In genomic region chr3:130691596-130692170, GRCm38 (mm10) we compare ENCODE assay signal across 8 mouse cellular contexts. TPM values are rescaled to one million over a fixed set of nuclear protein-coding genes. Genes with fewer than 3 reads are reported as not detected.
DNase-seq lines count a peak whose midpoint lies in the region; ATAC-seq and TF ChIP-seq lines count a peak whose summit lies in the region.

No protein-coding gene starts in this region.

- H3K79me2 ChIP-seq in heart, adult 2 months (replicated peaks; ENCODE audit: control insufficient read depth, insufficient read depth, low read length), result no peaks in the 10 kb centered on the region

- H3K36me3 ChIP-seq in heart, adult 2 months (ENCODE audit: control insufficient read depth, insufficient read depth, low read length), result no peaks in the 10 kb centered on the region
- peaks cover 10% of the 10 kb centered on the region for H3K36me3 ChIP-seq in hindbrain, embryonic 15.5 days
- peaks cover 26% of the 10 kb centered on the region for H3K36me3 ChIP-seq in midbrain, embryonic 10.5 days

- H3K27ac ChIP-seq in heart, adult 2 months, result peak overlapping the region; percentile 69
- no peak overlapping the region for H3K27ac ChIP-seq in hindbrain, embryonic 15.5 days (replicated peaks)
- peak overlapping the region; percentile 79 for H3K27ac ChIP-seq in midbrain, embryonic 10.5 days (replicated peaks)

- peak overlapping the region; percentile 14 for H3K9ac ChIP-seq in heart, adult 2 months (ENCODE audit: low read depth, low read length)
- no peak overlapping the region for H3K9ac ChIP-seq in hindbrain, embryonic 15.5 days

- no peak for ATAC-seq in hindbrain, embryonic 15.5 days (ENCODE audit: low FRiP score, low read depth)

- intact Hi-C loops in heart, adult 2 months (cut with DNase I), result loop anchor here (1.0 to 10.0 kb wide), 3 partner anchors 596 to 967 kb away; partner anchors contain the start of gene Casp6

- no peaks in the 10 kb centered on the region for H3K27me3 ChIP-seq in heart, adult 2 months (ENCODE audit: control insufficient read depth, insufficient read depth, low read length)
- no peaks in the 10 kb centered on the region for H3K27me3 ChIP-seq in hindbrain, embryonic 15.5 days
- no peaks in the 10 kb centered on the region for H3K27me3 ChIP-seq in midbrain, embryonic 10.5 days (ENCODE audit: low read depth, poor library complexity, severe bottlenecking)

- TF ChIP-seq EP300 in heart, adult 2 months (IDR thresholded peaks at IDR 0.05; ENCODE audit: insufficient read depth, low read depth, low read length), result no peak

- peaks cover 4% of the 10 kb centered on the region for H3K4me1 ChIP-seq in heart, adult 2 months (ENCODE audit: control insufficient read depth, insufficient read depth, low read length)
- peaks cover 6% of the 10 kb centered on the region for H3K4me1 ChIP-seq in hindbrain, embryonic 15.5 days (replicated peaks)
- peaks cover 10% of the 10 kb centered on the region for H3K4me1 ChIP-seq in midbrain, embryonic 10.5 days

- peak overlapping the region; percentile 54 for H3K4me2 ChIP-seq in hindbrain, embryonic 15.5 days

- peak overlapping the region; percentile 47 for H3K4me3 ChIP-seq in heart, adult 2 months
- H3K4me3 ChIP-seq in hindbrain, embryonic 15.5 days, result peak overlapping the region; percentile 23
- H3K4me3 ChIP-seq in midbrain, embryonic 10.5 days, result peak overlapping the region; percentile 52

- DNase-seq in heart, adult 2 months, result no peak
- DNase-seq in heart, adult 8-10 months (ENCODE audit: low spot score), result no peak
- peak; percentile 27 for DNase-seq in adipocyte (ENCODE audit: low spot score)
- no peak for DNase-seq in midbrain, embryonic 10.5 days (ENCODE audit: low spot score)
- no peak for DNase-seq in adrenal gland, adult 8-10 months
- no peak for DNase-seq in cerebellum, postnatal 4 days (ENCODE audit: low spot score in 2 of 2)
- no peak for DNase-seq in retina, embryonic 14.5 days (ENCODE audit: low spot score)

- no peak for TF ChIP-seq POLR2A in heart, adult 2 months (IDR thresholded peaks at IDR 0.05; ENCODE audit: insufficient read depth, low read depth, low read length)

- no peak for TF ChIP-seq CTCF in heart, adult 2 months (IDR thresholded peaks at IDR 0.05)

- 12% methylated on average over 12 of the region's 12 CpGs for WGBS in heart, adult 2 months
- 31% methylated on average over 12 of the region's 12 CpGs for WGBS in hindbrain, embryonic 15.5 days
- WGBS in midbrain, embryonic 10.5 days, result 59% methylated on average over 12 of the region's 12 CpGs

- H3K9me3 ChIP-seq in hindbrain, embryonic 15.5 days, result no peaks in the 10 kb centered on the region
- peaks cover 5% of the 10 kb centered on the region; the same call in 1 of the 2 replicates for H3K9me3 ChIP-seq in midbrain, embryonic 10.5 days (replicated peaks)

RNA-seq across cellular contexts. Expression of gene Ostc, which starts 17.6 kb away (rescaled TPM):
- 10 to 100 TPM; 46.7 to 50.9 TPM for total RNA-seq in heart, adult 2 months (2021)
- 32.8 and 61.5 TPM in 2 replicates for polyA plus RNA-seq in heart, adult 2 months (2012; rRNA removed)
- total RNA-seq in heart, adult 8-10 months (2022), result 10 to 100 TPM; 42.7 to 52.9 (median 47.6) TPM
- polyA plus RNA-seq in hindbrain, embryonic 15.5 days (2015; fragmentation: Nextera tagmentation; extraction: Ambion mirVana), result 192 and 206 TPM in 2 replicates
- 327 and 345 TPM in 2 replicates for polyA plus RNA-seq in midbrain, embryonic 10.5 days (2016; fragmentation: Nextera tagmentation; extraction: Ambion mirVana)
- 100 to 1,000 TPM; 102 to 120 (median 116) TPM for total RNA-seq in adrenal gland, adult 8-10 months (2022)

RNA-seq across cellular contexts. Expression of gene Rpl34, which starts 38.5 kb away (rescaled TPM):
- total RNA-seq in heart, adult 2 months (2021), result 100 to 1,000 TPM; 343 to 379 TPM
- polyA plus RNA-seq in heart, adult 2 months (2012; rRNA removed), result 757 and 809 TPM in 2 replicates
- 100 to 1,000 TPM; 346 to 409 (median 368) TPM for total RNA-seq in heart, adult 8-10 months (2022)
- polyA plus RNA-seq in hindbrain, embryonic 15.5 days (2015; fragmentation: Nextera tagmentation; extraction: Ambion mirVana), result 511 and 568 TPM in 2 replicates
- polyA plus RNA-seq in midbrain, embryonic 10.5 days (2016; fragmentation: Nextera tagmentation; extraction: Ambion mirVana), result 751 and 868 TPM in 2 replicates
- total RNA-seq in adrenal gland, adult 8-10 months (2022), result 100 to 1,000 TPM; 681 to 726 (median 704) TPM
